Mouse (Mus musculus) stomach, embryonic 16.5 days (tissue): ENCODE measurements around the gene Irs3. TPM values are rescaled to one million over a fixed set of nuclear protein-coding genes. Genes with fewer than 3 reads are reported as not detected.

Experiments
- ATAC-seq: fragments of 200-750 bp; cut with Nextera tagmentation; 2 replicates; pipeline ENCODE4 v1.8.0; 2017; ENCODE audit warnings: moderate number of reproducible peaks, moderate TSS enrichment; ENCODE audit not compliant: insufficient read depth, low FRiP score
- H3K27ac ChIP-seq: fragments of 300-500 bp; sonication (generic); 2 replicates; pipeline ENCODE4 v1.5.1; 2014; ENCODE audit warnings: low read length
- H3K27me3 ChIP-seq: fragments of 300-500 bp; sonication (generic); 2 replicates; pipeline ENCODE4 v1.6.1; 2014; ENCODE audit warnings: low read length, control low read depth, mixed read lengths; ENCODE audit not compliant: control insufficient read depth, insufficient read depth
- H3K36me3 ChIP-seq: fragments of 300-500 bp; sonication (generic); 2 replicates; pipeline ENCODE4 v1.6.1; 2014; ENCODE audit warnings: low read length; ENCODE audit not compliant: control insufficient read depth, insufficient read depth
- H3K4me1 ChIP-seq: fragments of 300-500 bp; sonication (generic); 2 replicates; pipeline ENCODE4 v1.6.1; 2014; ENCODE audit warnings: low read length, control low read depth, mixed read lengths; ENCODE audit not compliant: control insufficient read depth, insufficient read depth
- H3K4me2 ChIP-seq: fragments of 300-500 bp; sonication (generic); 2 replicates; pipeline ENCODE4 v1.6.1; 2014; ENCODE audit warnings: low read depth, low read length, mixed read lengths
- H3K4me3 ChIP-seq: fragments of 300-500 bp; sonication (generic); replicated peaks from 2 replicates; pipeline ENCODE4 v1.5.1; 2014; ENCODE audit warnings: mild to moderate bottlenecking, low read length
- H3K9ac ChIP-seq: fragments of 300-500 bp; sonication (generic); 2 replicates; pipeline ENCODE4 v1.6.1; 2014; ENCODE audit warnings: low read length
- H3K9me3 ChIP-seq: fragments of 300-500 bp; sonication (generic); replicated peaks from 2 replicates; pipeline ENCODE4 v1.6.1; 2016; ENCODE audit warnings: low read length, control low read depth; ENCODE audit not compliant: control insufficient read depth
- WGBS: fragments of 180-500 bp; shearing (Covaris S2); extraction: QIAGEN DNeasy Blood & Tissue Kit; methylation state at CpG from one replicate; pipeline ENCODE4 v1.1.7; 2014; 5-methylcytosine and 5-hydroxymethylcytosine counted together
- polyA plus RNA-seq: library from polyadenylated mRNA; unstranded; fragments of >200 nt; fragmentation: Nextera tagmentation; extraction: Ambion mirVana; gene quantifications from 2 replicates; pipeline ENCODE4 v1.2.1, GENCODE M21; 2015

Irs3 gene
- polyA plus RNA-seq, 1 experiment from 2014 or later, result 0.14 TPM

GRCm38 (mm10) chr5:137595921-137596320 is 49.6 kb downstream of the Irs3 start:
- Histone ChIP-seq H3K27me3 (no peaks in the 10 kb centered on the region), H3K36me3 (no peaks in the 10 kb centered on the region), H3K9me3 (no peaks in the 10 kb centered on the region), H3K4me3 (no peak overlapping the region), H3K4me2 (no peak overlapping the region), H3K9ac (no peak overlapping the region), H3K27ac (no peak overlapping the region), H3K4me1 (peaks cover 14% of the 10 kb centered on the region)
- 78% methylated on average over 7 of the region's 7 CpGs for WGBS
- no peak for ATAC-seq

Other genes starting within 250 kb of the Irs3 start
- 0.99 TPM in 2 replicates for gene Zan, start 168.7 kb downstream of the Irs3 start, polyA plus RNA-seq
- 46.4 and 48.1 TPM in 2 replicates for gene Pop7, start 143.2 kb downstream of the Irs3 start, polyA plus RNA-seq
- 7.7 and 9.0 TPM in 2 replicates for gene Gigyf1, start 127.2 kb downstream of the Irs3 start, polyA plus RNA-seq
- not detected in 2 replicates for gene Epo, start 112.5 kb downstream of the Irs3 start, polyA plus RNA-seq
- 257 and 284 TPM in 2 replicates for gene Gnb2, start 112.2 kb downstream of the Irs3 start, polyA plus RNA-seq
- gene Actl6b, start 92.2 kb downstream of the Irs3 start, polyA plus RNA-seq, result 3.6 TPM in 2 replicates
- gene Tfr2, start 75.9 kb downstream of the Irs3 start, polyA plus RNA-seq, result 2.7 and 3.4 TPM in 2 replicates
- 23.8 and 24.3 TPM in 2 replicates for gene Mospd3, start 44.7 kb downstream of the Irs3 start, polyA plus RNA-seq
- 150 and 153 TPM in 2 replicates for gene Pcolce, start 31.9 kb downstream of the Irs3 start, polyA plus RNA-seq
- 0.09 and 0.27 TPM in 2 replicates for gene Fbxo24, start 16.7 kb downstream of the Irs3 start, polyA plus RNA-seq
- gene Lrch4, start 16.6 kb downstream of the Irs3 start, polyA plus RNA-seq, result 36.4 and 39.4 TPM in 2 replicates
- 9.4 and 12.2 TPM in 2 replicates for gene Gm20605, start 16.5 kb downstream of the Irs3 start, polyA plus RNA-seq
- gene Sap25, start 4.4 kb downstream of the Irs3 start, polyA plus RNA-seq, result 6.8 and 9.4 TPM in 2 replicates
- 16.3 and 19.0 TPM in 2 replicates for gene Agfg2, start 39.0 kb upstream of the Irs3 start, polyA plus RNA-seq
- 2.7 and 3.1 TPM in 2 replicates for gene Nyap1, start 95.9 kb upstream of the Irs3 start, polyA plus RNA-seq
- gene Tsc22d4, start 100.0 kb upstream of the Irs3 start, polyA plus RNA-seq, result 115 and 119 TPM in 2 replicates
- gene Ppp1r35, start 133.1 kb upstream of the Irs3 start, polyA plus RNA-seq, result 9.4 and 17.0 TPM in 2 replicates
- gene Mepce, start 141.9 kb upstream of the Irs3 start, polyA plus RNA-seq, result 7.4 and 8.2 TPM in 2 replicates
- 15.4 and 18.0 TPM in 2 replicates for gene Zcwpw1, start 142.1 kb upstream of the Irs3 start, polyA plus RNA-seq
- 2.4 and 4.0 TPM in 2 replicates for gene Pilra, start 190.6 kb upstream of the Irs3 start, polyA plus RNA-seq
- 0.84 and 0.87 TPM in 2 replicates for gene Pilrb1, start 212.4 kb upstream of the Irs3 start, polyA plus RNA-seq
- 1.5 and 1.8 TPM in 2 replicates for gene Pilrb2, start 226.1 kb upstream of the Irs3 start, polyA plus RNA-seq